Mouse (Mus musculus) heart, adult 2 months (tissue): Measurements from ENCODE around the gene Eef2. TPM values are rescaled to one million over a fixed set of nuclear protein-coding genes. Genes with fewer than 3 reads are reported as not detected.
"Not testable (repeated sequence)": the region's sequence is repeated elsewhere in the genome, so short reads cannot be mapped to it uniquely, and the experiment has no call there.

Experiments
- DNase-seq, 2 experiments: peaks; one replicate each; pipeline ENCODE4 v3.0.0; 2021
- H3K27ac ChIP-seq: fragments of 200-600 bp; 2 replicates; pipeline ENCODE4 v1.8.1; 2022
- H3K27me3 ChIP-seq: fragments of 200-500 bp; 2 replicates; pipeline ENCODE4 v1.6.1; 2012; ENCODE audit warnings: mild to moderate bottlenecking, low read length, inconsistent platforms, mixed read lengths; ENCODE audit not compliant: control insufficient read depth, insufficient read depth
- H3K36me3 ChIP-seq: fragments of 200-500 bp; 2 replicates; pipeline ENCODE4 v1.6.1; 2012; ENCODE audit warnings: low read length, inconsistent platforms; ENCODE audit not compliant: control insufficient read depth, insufficient read depth
- H3K4me1 ChIP-seq: fragments of 200-500 bp; 2 replicates; pipeline ENCODE4 v1.6.1; 2011; ENCODE audit warnings: low read length; ENCODE audit not compliant: control insufficient read depth, insufficient read depth
- H3K4me3 ChIP-seq: fragments of 200-600 bp; 2 replicates; pipeline ENCODE4 v1.8.1; 2022
- H3K79me2 ChIP-seq: fragments of 200-500 bp; replicated peaks from 2 replicates; pipeline ENCODE4 v1.6.1; 2012; ENCODE audit warnings: mild to moderate bottlenecking, inconsistent platforms, low read length, moderate library complexity, mixed read lengths; ENCODE audit not compliant: control insufficient read depth, insufficient read depth
- H3K9ac ChIP-seq: fragments of 200-500 bp; 2 replicates; pipeline ENCODE4 v1.6.1; 2012; ENCODE audit warnings: low read depth, mild to moderate bottlenecking, control low read depth, inconsistent platforms, low read length, mixed read lengths
- CTCF ChIP-seq: fragments of 200-600 bp; IDR thresholded peaks from 2 replicates; pipeline ENCODE4 v1.8.1; 2022; ENCODE audit warnings: antibody characterized with exemption, mild to moderate bottlenecking, moderate library complexity
- EP300 ChIP-seq: fragments of 200-500 bp; IDR thresholded peaks from 2 replicates; pipeline ENCODE4 v1.6.1; 2011; ENCODE audit warnings: low read depth, low read length, control low read depth; ENCODE audit not compliant: insufficient read depth
- POLR2A ChIP-seq: fragments of 200-500 bp; IDR thresholded peaks from 2 replicates; pipeline ENCODE4 v1.6.1; 2011; ENCODE audit warnings: mild to moderate bottlenecking, low read depth, low read length, control low read depth; ENCODE audit not compliant: insufficient read depth
- WGBS: fragments of 180-500 bp; shearing (Covaris S2); methylation state at CpG from one replicate; pipeline ENCODE4 v1.1.7; 2018; 5-methylcytosine and 5-hydroxymethylcytosine counted together
- intact Hi-C: fragments of 180-260 bp; cut with DNase I; formaldehyde crosslinking; loops from one replicate; pipeline ENCODE4 v1.15.1; 2025
- polyA plus RNA-seq: library from polyadenylated mRNA; depleted of rRNA; stranded (reverse); fragments of >200 nt; gene quantifications from 2 replicates; pipeline ENCODE4 v1.2.3, GENCODE M21; 2012
- total RNA-seq, 2 experiments: library from RNA; stranded (reverse); gene quantifications; 2 replicates each; pipeline ENCODE4 v1.2.3; 2021

The Eef2 gene
- total and polyA plus RNA-seq, 3 experiments = 887 to 1,244 (median 1,027) TPM

DNA sequence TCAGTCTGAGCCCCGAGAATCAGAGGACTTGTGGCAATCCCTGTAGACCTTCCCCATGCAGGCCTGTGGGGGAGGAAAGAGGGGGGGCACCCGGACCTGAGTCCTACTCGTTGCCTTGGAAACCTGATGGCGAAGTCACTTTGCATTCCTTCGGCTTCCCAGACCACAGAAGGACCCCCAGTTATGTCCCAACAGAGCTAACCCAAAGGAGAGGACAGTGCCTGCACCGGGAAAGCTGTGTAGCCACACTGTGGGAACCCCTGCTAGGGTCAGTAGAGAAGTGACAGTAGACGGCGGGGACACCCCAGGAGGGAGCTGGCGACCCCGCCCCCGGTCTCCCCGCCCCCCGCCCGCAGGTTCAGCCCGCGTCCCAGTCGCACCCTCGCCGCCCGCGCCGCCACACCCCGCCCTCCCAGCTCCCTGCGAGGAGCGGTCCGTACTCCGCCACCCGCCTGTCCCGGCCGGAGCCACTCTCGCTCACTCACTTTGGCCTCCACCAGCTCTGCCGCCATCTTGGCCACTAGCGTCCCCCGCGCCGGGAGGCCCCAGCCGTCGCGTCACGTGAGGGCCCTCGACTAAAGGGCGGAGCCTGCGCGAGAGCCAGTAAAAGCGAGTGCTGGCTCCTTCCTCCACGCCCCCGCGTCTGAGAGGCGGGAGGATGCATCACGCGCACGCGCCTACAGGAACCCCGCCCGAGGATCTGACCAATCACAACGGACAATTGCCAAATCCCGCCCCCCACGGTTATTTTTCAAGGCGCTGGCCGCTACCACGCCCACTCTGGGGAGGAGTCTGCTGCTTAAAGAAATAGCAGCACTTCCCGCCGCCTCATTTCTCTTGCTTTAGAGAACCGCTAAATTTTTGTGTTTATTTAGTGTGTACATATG is 9.0 kb upstream of the Eef2 start, which contains the start of gene Pias4:
Pias4 (minus strand) TSS at position 724 of the 887 bp plus-strand sequence.
- WGBS = under 1% methylated on average over 64 of the region's 64 CpGs
- intact Hi-C loops = loop anchor here (2.0 kb wide), 1 partner anchor 29 kb away; no protein-coding TSS in a partner anchor
- peak; percentile 99 to 100 for DNase-seq
- no peaks in the 10 kb centered on the region for H3K27me3 ChIP-seq
- peak within 1 kb of the TSS; percentile 79 for H3K4me3 ChIP-seq
- peak within 1 kb of the TSS; percentile 93 for H3K27ac ChIP-seq
- TF ChIP-seq POLR2A (peak; percentile 87), EP300 (peak; percentile 66; the same call in 1 of the 2 replicates), CTCF (no peak)
- peak within 1 kb of the TSS; percentile 95 for H3K9ac ChIP-seq
- H3K79me2 ChIP-seq = peaks cover 7% of the 10 kb centered on the region
- no peaks in the 10 kb centered on the region for H3K36me3 ChIP-seq
- H3K4me1 ChIP-seq = peaks cover 2% of the 10 kb centered on the region

DNA sequence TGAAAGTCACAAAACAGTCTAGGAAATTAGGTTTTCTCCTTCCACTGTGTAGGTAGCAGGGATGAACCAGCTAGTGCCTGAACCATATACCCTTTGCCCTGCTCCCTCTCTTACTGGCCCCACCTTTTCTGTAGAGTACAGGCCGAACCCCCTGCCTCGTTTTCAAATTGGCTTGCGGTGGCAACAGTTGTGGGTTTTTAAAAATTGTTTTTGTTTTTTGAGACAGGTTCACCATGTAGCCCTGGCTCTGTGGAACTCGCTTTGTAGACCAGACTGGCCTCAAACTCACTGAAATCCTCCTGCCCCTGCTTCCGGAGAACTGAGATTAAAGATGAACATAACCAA is 8.4 kb upstream of the Eef2 start:
- DNase-seq = peak in 1 of 2 experiments; percentile 50
- 7% methylated on average over 5 of the region's 5 CpGs for WGBS
- Histone ChIP-seq H3K27ac (peak overlapping the region; percentile 93), H3K9ac (peak overlapping the region; percentile 45), H3K79me2 (peaks cover 7% of the 10 kb centered on the region), H3K27me3 (no peaks in the 10 kb centered on the region), H3K36me3 (no peaks in the 10 kb centered on the region), H3K4me1 (peaks cover 4% of the 10 kb centered on the region), H3K4me3 (peak overlapping the region; percentile 67)
- TF ChIP-seq CTCF = no peak
- no peak for TF ChIP-seq EP300
- no peak; the same call in 1 of the 2 replicates for TF ChIP-seq POLR2A
- intact Hi-C loops = no loop called here

DNA sequence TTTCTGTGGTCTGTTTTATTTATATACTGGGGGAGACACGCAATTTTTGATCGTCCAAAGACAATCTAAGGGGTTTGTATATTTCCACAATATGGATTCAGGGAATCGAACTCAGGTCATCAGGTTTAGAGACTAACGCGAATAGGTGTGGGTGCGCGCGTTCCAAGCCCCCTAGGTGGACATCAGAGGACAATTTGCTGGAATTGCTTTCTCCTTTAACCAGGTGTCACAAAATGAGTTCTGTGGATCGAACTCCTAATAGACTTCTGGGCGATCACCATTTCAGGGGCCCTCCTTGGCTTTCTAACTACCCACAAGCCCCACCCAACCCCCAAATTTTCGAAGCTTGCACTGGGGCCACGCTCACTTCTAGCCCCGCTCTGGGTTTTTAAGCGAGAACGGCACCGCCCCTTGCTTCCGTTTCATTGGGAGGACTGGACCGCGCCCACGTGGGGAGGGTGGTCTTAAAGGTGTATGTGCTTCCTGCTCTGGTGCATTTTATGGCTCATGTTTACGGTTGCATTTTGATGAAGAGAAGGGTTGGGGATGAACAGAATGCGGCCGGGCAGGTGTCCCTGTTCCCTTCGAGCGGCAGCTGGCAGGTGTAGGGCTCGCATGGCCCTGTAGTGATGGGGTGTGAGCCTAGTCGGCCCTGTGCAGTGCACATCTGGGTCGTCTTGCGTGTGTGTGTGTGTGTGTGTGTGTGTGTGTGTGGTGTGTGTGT is 7.7 kb upstream of the Eef2 start:
- Histone ChIP-seq H3K4me3 (peak overlapping the region; percentile 67), H3K36me3 (no peaks in the 10 kb centered on the region), H3K27ac (peak overlapping the region; percentile 93), H3K27me3 (no peaks in the 10 kb centered on the region), H3K79me2 (peaks cover 7% of the 10 kb centered on the region), H3K4me1 (peaks cover 4% of the 10 kb centered on the region), H3K9ac (peak overlapping the region; percentile 79)
- TF ChIP-seq CTCF (no peak), POLR2A (peak; percentile 72), EP300 (peak; percentile 42; the same call in 1 of the 2 replicates)
- WGBS = 2% methylated on average over 29 of the region's 29 CpGs
- peak; percentile 89 to 91 for DNase-seq
- intact Hi-C loops = no loop called here

DNA sequence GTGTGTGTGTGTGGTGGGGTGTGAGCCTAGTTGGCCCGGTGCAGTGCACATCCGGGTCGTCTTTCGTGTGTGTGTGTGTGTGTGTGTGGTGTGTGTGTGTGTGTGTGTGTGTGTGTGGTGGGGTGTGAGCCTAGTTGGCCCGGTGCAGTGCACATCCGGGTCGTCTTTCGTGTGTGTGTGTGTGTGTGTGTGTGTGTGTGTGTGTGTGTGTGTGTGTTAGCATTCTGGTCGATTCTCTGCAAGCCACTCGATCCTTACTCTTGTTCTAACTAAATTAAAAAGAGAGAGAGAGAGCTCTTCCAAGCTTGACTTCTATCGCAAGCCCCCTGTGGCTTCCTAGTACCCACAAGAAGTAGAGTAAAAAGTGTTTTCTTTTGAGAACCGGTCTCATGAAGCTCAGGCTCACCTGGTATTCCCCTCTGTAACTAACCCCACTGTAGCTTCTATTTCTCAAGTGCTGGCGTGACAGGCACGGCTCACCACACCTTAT is 7.0 kb upstream of the Eef2 start:
- H3K36me3 ChIP-seq, H3K79me2 ChIP-seq, H3K4me1 ChIP-seq, H3K4me3 ChIP-seq, intact Hi-C loops, H3K27me3 ChIP-seq, H3K9ac ChIP-seq, DNase-seq: not testable (repeated sequence)
- peak overlapping the region; percentile 71 for H3K27ac ChIP-seq
- 16% methylated on average over 13 of the region's 14 CpGs for WGBS

DNA sequence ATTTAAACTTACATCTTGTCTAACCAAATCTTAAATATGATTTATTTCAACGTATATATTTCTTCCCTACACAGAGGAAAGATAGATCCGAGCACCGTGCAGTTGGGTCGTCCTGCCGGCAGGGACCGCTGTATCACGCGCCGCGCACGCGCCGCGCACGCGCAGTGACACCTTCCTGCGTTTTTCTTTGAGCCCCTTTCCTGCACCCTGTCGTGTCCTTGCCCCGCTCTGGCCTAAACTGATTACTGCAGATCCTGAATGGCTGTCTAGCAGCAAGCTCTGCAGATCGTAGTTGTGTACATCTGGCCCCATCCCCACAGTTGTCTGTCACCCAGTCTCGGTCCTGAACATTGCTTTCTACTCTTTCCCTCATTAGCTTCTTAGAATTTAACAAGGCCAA is 3.3 kb upstream of the Eef2 start:
- 8% methylated on average over 21 of the region's 21 CpGs for WGBS

More for the DNA sequence above, 3.3 kb upstream of the Eef2 start:
- Histone ChIP-seq H3K27ac (peak overlapping the region; percentile 86), H3K79me2 (peaks cover 4% of the 10 kb centered on the region; the same call in 1 of the 2 replicates), H3K36me3 (no peaks in the 10 kb centered on the region), H3K4me3 (peak overlapping the region; percentile 38), H3K27me3 (no peaks in the 10 kb centered on the region), H3K4me1 (peaks cover 11% of the 10 kb centered on the region), H3K9ac (peak overlapping the region; percentile 40)
- intact Hi-C loops = loop anchor here (5.0 to 10.0 kb wide), 2 partner anchors 156 to 428 kb away; partner anchors contain the start of gene Ap3d1
- peak; percentile 98; the same call in 1 of the 2 replicates for TF ChIP-seq CTCF
- peak; percentile 81; the same call in 1 of the 2 replicates for TF ChIP-seq EP300
- peak; percentile 94 for TF ChIP-seq POLR2A
- DNase-seq = peak; percentile 86 to 88
